Mouse (Mus musculus) G1E (cell line): ENCODE data around the gene Oxsm. TPM values are rescaled to one million over a fixed set of nuclear protein-coding genes. Genes with fewer than 3 reads are reported as not detected.

Experiments used
- ATAC-seq: 2 replicates; pipeline ENCODE4 v1.8.0; 2016; ENCODE audit warnings: mild to moderate bottlenecking; ENCODE audit not compliant: insufficient number of reproducible peaks, poor library complexity, low FRiP score, severe bottlenecking; ENCODE audit errors: extremely low read depth
- DNase-seq: peaks from one replicate; pipeline ENCODE4 v3.0.0; 2012; ENCODE audit warnings: low spot score
- H3K27me3 ChIP-seq: 2 replicates; pipeline ENCODE4 v1.6.1; 2012; ENCODE audit warnings: mild to moderate bottlenecking, low read length, inconsistent platforms; ENCODE audit not compliant: insufficient read depth
- H3K36me3 ChIP-seq: replicated peaks from 2 replicates; pipeline ENCODE3; 2012; ENCODE audit warnings: mild to moderate bottlenecking, inconsistent platforms
- H3K4me1 ChIP-seq: 2 replicates; pipeline ENCODE4 v1.6.1; 2012; ENCODE audit warnings: low read depth, low read length, inconsistent platforms, mixed read lengths; ENCODE audit not compliant: insufficient read depth
- H3K4me3 ChIP-seq: 2 replicates; pipeline ENCODE4 v1.5.1; 2012; ENCODE audit warnings: low read depth, mild to moderate bottlenecking, inconsistent platforms, low read length, moderate library complexity, mixed read lengths
- H3K9me3 ChIP-seq: replicated peaks from 2 replicates; pipeline ENCODE4 v1.6.1; 2012; ENCODE audit warnings: inconsistent platforms
- CTCF ChIP-seq: IDR thresholded peaks from 2 replicates; pipeline ENCODE4 v1.5.1; 2012; ENCODE audit warnings: low read depth, low read length, inconsistent platforms, mixed read lengths
- GATA1 ChIP-seq: IDR thresholded peaks from 2 replicates; pipeline ENCODE4 v1.6.1; 2012; ENCODE audit warnings: borderline replicate concordance, low read length, inconsistent platforms, mixed read lengths
- GATA2 ChIP-seq: IDR thresholded peaks from 2 replicates; pipeline ENCODE4 v1.6.1; 2012; ENCODE audit warnings: low read depth, low read length, inconsistent platforms, borderline replicate concordance
- POLR2AphosphoS5 ChIP-seq: IDR thresholded peaks from 2 replicates; pipeline ENCODE4 v1.6.1; 2012; ENCODE audit warnings: low read depth, low read length, inconsistent platforms; ENCODE audit not compliant: insufficient replicate concordance
- TAL1 ChIP-seq: conservative IDR thresholded peaks from 2 replicates; pipeline ENCODE4 v1.6.1; 2012; ENCODE audit warnings: low read depth, low read length, inconsistent platforms, mixed read lengths
- polyA plus RNA-seq: library from polyadenylated mRNA; stranded (reverse); fragments of >175 nt; gene quantifications from 2 replicates; pipeline ENCODE4 v1.2.3, GENCODE M21; 2012
- total RNA-seq, 2 experiments: library from RNA; stranded (forward) in 1 of 2; stranded (reverse) in 1 of 2; fragments of 200-1000 nt in 1 of 2; fragments of >200 nt in 1 of 2; fragmentation: Nextera tagmentation in 1 of 2; gene quantifications; 2 replicates each; pipeline ENCODE4 v1.2.3; 2014 to 2017

The Oxsm gene
- total and polyA plus RNA-seq, 3 experiments, result 0.67 to 10.1 (median 9.8) TPM

- H3K36me3 ChIP-seq, result peaks cover 39% of the 10 kb centered on the region
- no peaks in the 10 kb centered on the region for H3K9me3 ChIP-seq
- no peak for ATAC-seq
- no peak for DNase-seq
- H3K4me1 ChIP-seq, result no peaks in the 10 kb centered on the region
- no peak overlapping the region for H3K4me3 ChIP-seq
- TF ChIP-seq TAL1 (no peak), CTCF (no peak), GATA2 (no peak), GATA1 (no peak), POLR2AphosphoS5 (no peak)
- H3K27me3 ChIP-seq, result no peaks in the 10 kb centered on the region
Observed at GRCm38 (mm10) chr14:16279196-16279595, 29.6 kb upstream of the Oxsm start.

GRCm38 (mm10) chr14:16273677-16274076, 24.1 kb upstream of the Oxsm start:
- peaks cover 3% of the 10 kb centered on the region for H3K4me1 ChIP-seq
- H3K9me3 ChIP-seq, result no peaks in the 10 kb centered on the region
- no peaks in the 10 kb centered on the region for H3K27me3 ChIP-seq
- ATAC-seq (no peak), DNase-seq (no peak)
- TF ChIP-seq GATA2 (no peak), POLR2AphosphoS5 (no peak)
- H3K4me3 ChIP-seq, result no peak overlapping the region
- H3K36me3 ChIP-seq, result peaks cover 44% of the 10 kb centered on the region

GRCm38 (mm10) chr14:16269776-16270175, 20.2 kb upstream of the Oxsm start:
- TF ChIP-seq POLR2AphosphoS5, result no peak
- TF ChIP-seq CTCF, result no peak
- no peak for TF ChIP-seq TAL1
- TF ChIP-seq GATA2, result no peak
- ATAC-seq, result no peak
- peaks cover 61% of the 10 kb centered on the region for H3K36me3 ChIP-seq

GRCm38 (mm10) chr14:16267028-16267427, 17.4 kb upstream of the Oxsm start:
- no peak for TF ChIP-seq GATA2
- no peak for TF ChIP-seq GATA1
- H3K27me3 ChIP-seq, result no peaks in the 10 kb centered on the region
- H3K9me3 ChIP-seq, result no peaks in the 10 kb centered on the region
- no peak overlapping the region for H3K4me3 ChIP-seq
- peaks cover 3% of the 10 kb centered on the region for H3K4me1 ChIP-seq
- DNase-seq (no peak), ATAC-seq (no peak)
- peaks cover 51% of the 10 kb centered on the region for H3K36me3 ChIP-seq

More at GRCm38 (mm10) chr14:16269776-16270175, 20.2 kb upstream of the Oxsm start:
- Histone ChIP-seq H3K4me1 (peaks cover 3% of the 10 kb centered on the region), H3K4me3 (no peak overlapping the region), H3K9me3 (no peaks in the 10 kb centered on the region), H3K27me3 (no peaks in the 10 kb centered on the region)
- DNase-seq, result no peak

- no peak for TF ChIP-seq GATA2
- TF ChIP-seq POLR2AphosphoS5, result no peak
- no peak for TF ChIP-seq GATA1
- TF ChIP-seq CTCF, result no peak
- no peak for TF ChIP-seq TAL1
- Histone ChIP-seq H3K4me1 (peaks cover 3% of the 10 kb centered on the region), H3K27me3 (no peaks in the 10 kb centered on the region), H3K36me3 (peaks cover 53% of the 10 kb centered on the region), H3K4me3 (no peak overlapping the region), H3K9me3 (no peaks in the 10 kb centered on the region)
- no peak for DNase-seq
- no peak for ATAC-seq
Observed at GRCm38 (mm10) chr14:16261869-16262268, 12.3 kb upstream of the Oxsm start.

GRCm38 (mm10) chr14:16260541-16260940, 10.9 kb upstream of the Oxsm start:
- no peak for DNase-seq
- Histone ChIP-seq H3K4me3 (no peak overlapping the region), H3K36me3 (peaks cover 48% of the 10 kb centered on the region)

GRCm38 (mm10) chr14:16256209-16256608, 6.6 kb upstream of the Oxsm start:
- ATAC-seq (peak; percentile 80), DNase-seq (peak; percentile 29)
- Histone ChIP-seq H3K4me1 (peaks cover 19% of the 10 kb centered on the region), H3K36me3 (peaks cover 42% of the 10 kb centered on the region), H3K9me3 (no peaks in the 10 kb centered on the region), H3K27me3 (no peaks in the 10 kb centered on the region), H3K4me3 (no peak overlapping the region)
- no peak for TF ChIP-seq TAL1
- no peak for TF ChIP-seq GATA1
- TF ChIP-seq GATA2, result no peak
- no peak for TF ChIP-seq POLR2AphosphoS5
- no peak for TF ChIP-seq CTCF

More at GRCm38 (mm10) chr14:16260541-16260940, 10.9 kb upstream of the Oxsm start:
- no peaks in the 10 kb centered on the region for H3K9me3 ChIP-seq
- H3K27me3 ChIP-seq, result no peaks in the 10 kb centered on the region
- ATAC-seq, result no peak
- H3K4me1 ChIP-seq, result peaks cover 13% of the 10 kb centered on the region
- TF ChIP-seq CTCF, result no peak
- no peak for TF ChIP-seq GATA2
- no peak for TF ChIP-seq GATA1
- TF ChIP-seq TAL1, result no peak
- no peak for TF ChIP-seq POLR2AphosphoS5
